Mouse (Mus musculus) liver, embryonic 11.5 days (tissue): ENCODE measurements at regions not wholly inside any gene's neighbourhood (a gene's known extent, or its start where the extent isn't known, plus 50 kb on each side); places are given as distances from the start of the nearest gene placed in this dataset.

Experiments used
- ATAC-seq: fragments of 200-750 bp; cut with Nextera tagmentation; replicated peaks from 2 replicates; pipeline ENCODE4 v1.8.0; 2017; ENCODE audit warnings: moderate number of reproducible peaks, mild to moderate bottlenecking, moderate TSS enrichment, moderate library complexity; ENCODE audit not compliant: low FRiP score
- DNase-seq: peaks from one replicate; pipeline ENCODE4 v3.0.0-alpha.2; 2017; ENCODE audit warnings: low spot score
- H3K27ac ChIP-seq: fragments of 300-500 bp; sonication (generic); 2 replicates; pipeline ENCODE4 v1.5.1; 2014; ENCODE audit warnings: mild to moderate bottlenecking, low read depth, low read length, control low read depth
- H3K27me3 ChIP-seq: fragments of 300-500 bp; sonication (generic); replicated peaks from 2 replicates; pipeline ENCODE4 v1.6.1; 2014; ENCODE audit warnings: low read length, mixed read lengths; ENCODE audit not compliant: control insufficient read depth, insufficient read depth
- H3K36me3 ChIP-seq: fragments of 300-500 bp; sonication (generic); 2 replicates; pipeline ENCODE4 v1.6.1; 2014; ENCODE audit warnings: mild to moderate bottlenecking, low read length, moderate library complexity, mixed read lengths; ENCODE audit not compliant: control insufficient read depth, insufficient read depth
- H3K4me1 ChIP-seq: fragments of 300-500 bp; sonication (generic); replicated peaks from 2 replicates; pipeline ENCODE4 v1.6.1; 2014; ENCODE audit warnings: low read length, mixed read lengths; ENCODE audit not compliant: control insufficient read depth, insufficient read depth
- H3K4me2 ChIP-seq: fragments of 300-500 bp; sonication (generic); 2 replicates; pipeline ENCODE4 v1.6.1; 2014; ENCODE audit warnings: mild to moderate bottlenecking, control low read depth, moderate library complexity
- H3K4me3 ChIP-seq: fragments of 300-500 bp; sonication (generic); 2 replicates; pipeline ENCODE4 v1.5.1; 2014; ENCODE audit warnings: low read depth, low read length, control low read depth
- H3K9ac ChIP-seq: fragments of 300-500 bp; sonication (generic); 2 replicates; pipeline ENCODE4 v1.6.1; 2014; ENCODE audit warnings: low read depth, low read length, control low read depth
- H3K9me3 ChIP-seq: fragments of 300-500 bp; sonication (generic); 2 replicates; pipeline ENCODE4 v1.6.1; 2016; ENCODE audit warnings: low read length, inconsistent platforms, mixed read lengths; ENCODE audit not compliant: control insufficient read depth
- WGBS: fragments of 180-500 bp; shearing (Covaris S2); extraction: QIAGEN DNeasy Blood & Tissue Kit; methylation state at CpG from one replicate; pipeline ENCODE4 v1.1.7; 2014; 5-methylcytosine and 5-hydroxymethylcytosine counted together

DNA sequence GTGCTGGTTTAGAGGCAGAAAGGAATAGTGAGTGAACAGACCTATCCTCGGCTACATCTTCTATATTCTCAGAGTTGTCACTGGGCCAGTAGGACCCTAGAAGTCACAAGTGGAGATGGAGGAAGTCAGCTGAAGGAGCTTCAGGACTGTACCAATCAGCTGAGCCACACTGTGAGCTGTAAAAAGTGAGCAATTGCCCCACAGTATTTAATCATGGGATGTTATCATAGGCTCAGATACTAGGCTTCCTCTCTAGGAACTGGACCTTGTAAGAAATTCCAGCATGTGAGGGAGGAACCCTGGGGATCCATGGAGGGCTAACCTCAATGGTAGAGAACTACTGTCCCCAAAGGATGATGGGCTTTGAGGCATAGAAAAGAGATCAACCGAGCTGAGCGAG, 78.2 kb upstream of the Maf start:
- Histone ChIP-seq H3K27me3 (no peaks in the 10 kb centered on the region), H3K4me1 (no peaks in the 10 kb centered on the region), H3K36me3 (no peaks in the 10 kb centered on the region), H3K27ac (no peak overlapping the region), H3K4me3 (no peak overlapping the region), H3K9ac (no peak overlapping the region), H3K9me3 (no peaks in the 10 kb centered on the region), H3K4me2 (no peak overlapping the region)
- 90% methylated on average over 3 of the region's 3 CpGs for WGBS
- ATAC-seq (no peak), DNase-seq (no peak)

GRCm38 (mm10) chr8:115783364-115783763, 75.8 kb upstream of the Maf start:
- Histone ChIP-seq H3K4me3 (no peak overlapping the region), H3K27ac (no peak overlapping the region), H3K4me1 (no peaks in the 10 kb centered on the region), H3K9ac (no peak overlapping the region), H3K9me3 (no peaks in the 10 kb centered on the region), H3K4me2 (no peak overlapping the region), H3K27me3 (no peaks in the 10 kb centered on the region), H3K36me3 (no peaks in the 10 kb centered on the region)
- ATAC-seq (no peak), DNase-seq (no peak)
- 87% methylated on average over 6 of the region's 6 CpGs for WGBS

DNA sequence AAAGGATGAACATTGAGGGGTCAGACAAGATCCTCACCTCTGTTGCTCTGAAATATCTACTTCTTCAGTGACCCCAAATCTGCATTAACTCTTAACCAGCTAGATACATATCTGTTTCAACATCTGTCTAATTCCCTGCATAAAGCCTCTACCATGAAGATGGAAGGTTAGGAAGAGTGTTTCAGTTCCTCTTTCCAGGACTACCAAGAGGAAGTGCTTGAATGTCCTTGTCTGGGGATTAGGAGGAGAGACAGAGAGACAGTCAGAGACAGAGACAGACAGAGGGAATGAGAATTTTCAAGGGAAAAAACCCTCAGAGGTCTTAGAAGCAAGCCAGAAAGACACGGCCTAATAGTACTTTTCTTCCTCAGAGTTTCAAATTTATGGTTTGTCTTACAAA, 70.8 kb upstream of the Maf start:
- no peak for DNase-seq
- 67% methylated on average over 1 of the region's 1 CpGs for WGBS
- Histone ChIP-seq H3K36me3 (no peaks in the 10 kb centered on the region), H3K4me2 (no peak overlapping the region), H3K9ac (no peak overlapping the region), H3K4me3 (no peak overlapping the region), H3K4me1 (no peaks in the 10 kb centered on the region), H3K27ac (no peak overlapping the region), H3K9me3 (no peaks in the 10 kb centered on the region), H3K27me3 (no peaks in the 10 kb centered on the region)
- no peak for ATAC-seq

DNA sequence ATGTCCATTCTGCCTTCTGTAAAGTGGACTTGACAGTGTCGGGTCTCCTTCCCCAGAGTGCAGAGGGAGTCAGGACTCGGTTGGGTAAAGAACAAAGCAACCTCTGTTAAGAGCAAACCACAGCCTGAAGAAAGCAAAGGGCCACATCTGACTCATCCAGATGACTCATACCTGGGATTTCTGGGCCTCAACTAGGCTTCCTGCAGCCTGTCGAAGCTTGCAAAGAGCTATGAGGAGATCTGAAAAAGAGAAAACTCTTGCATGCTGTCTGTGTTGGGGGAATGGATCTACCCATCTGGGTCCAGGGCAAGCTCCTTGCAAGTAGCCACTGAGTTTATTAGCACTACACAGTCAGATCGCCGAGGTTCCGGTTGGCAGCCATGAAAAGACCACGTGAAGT, 63.5 kb upstream of the Maf start:
- H3K4me1 ChIP-seq, result peaks cover 3% of the 10 kb centered on the region; the same call in 1 of the 2 replicates
- H3K9ac ChIP-seq, result no peak overlapping the region
- H3K9me3 ChIP-seq, result no peaks in the 10 kb centered on the region
- no peak overlapping the region for H3K4me3 ChIP-seq
- H3K36me3 ChIP-seq, result no peaks in the 10 kb centered on the region
- no peak for DNase-seq
- no peaks in the 10 kb centered on the region for H3K27me3 ChIP-seq
- WGBS, result 69% methylated on average over 7 of the region's 7 CpGs
- no peak for ATAC-seq
- no peak overlapping the region for H3K27ac ChIP-seq
- no peak overlapping the region for H3K4me2 ChIP-seq

GRCm38 (mm10) chr8:115768631-115769030, 61.0 kb upstream of the Maf start:
- Histone ChIP-seq H3K4me2 (no peak overlapping the region), H3K36me3 (no peaks in the 10 kb centered on the region), H3K27me3 (no peaks in the 10 kb centered on the region), H3K4me1 (peaks cover 3% of the 10 kb centered on the region; the same call in 1 of the 2 replicates), H3K27ac (no peak overlapping the region), H3K9me3 (no peaks in the 10 kb centered on the region), H3K9ac (no peak overlapping the region), H3K4me3 (no peak overlapping the region)
- ATAC-seq (no peak), DNase-seq (no peak)
- WGBS, result 90% methylated on average over 4 of the region's 4 CpGs

- DNase-seq (peak; percentile 35), ATAC-seq (no peak)
- Histone ChIP-seq H3K4me2 (no peak overlapping the region), H3K36me3 (no peaks in the 10 kb centered on the region), H3K27me3 (no peaks in the 10 kb centered on the region), H3K9ac (no peak overlapping the region), H3K27ac (no peak overlapping the region), H3K4me1 (peaks cover 3% of the 10 kb centered on the region; the same call in 1 of the 2 replicates), H3K4me3 (no peak overlapping the region), H3K9me3 (no peaks in the 10 kb centered on the region)
- 32% methylated on average over 9 of the region's 9 CpGs for WGBS
Observed at GRCm38 (mm10) chr8:115766218-115766898, 58.8 kb upstream of the Maf start.

DNA sequence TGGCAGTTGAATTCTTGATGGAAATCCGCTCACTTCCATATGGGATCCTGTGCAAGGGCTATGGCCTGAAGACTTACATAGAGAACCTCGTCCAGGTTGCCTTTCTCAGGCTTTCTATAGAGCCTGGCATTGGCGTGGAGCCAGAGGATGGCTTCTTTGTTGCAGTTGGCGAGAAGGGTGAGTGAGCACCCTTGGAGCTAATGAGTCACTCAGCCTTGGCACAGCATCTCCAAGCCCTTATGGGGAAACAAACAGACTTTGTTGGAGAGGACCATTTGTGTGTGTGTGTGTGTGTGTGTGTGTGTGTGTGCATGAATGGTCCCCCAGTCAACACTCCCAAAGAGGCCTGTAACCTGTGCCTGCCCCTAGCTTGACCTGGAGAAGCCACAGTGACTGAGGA, 57.0 kb upstream of the Maf start:
- DNase-seq, result no peak
- Histone ChIP-seq H3K4me1 (peaks cover 3% of the 10 kb centered on the region; the same call in 1 of the 2 replicates), H3K9ac (no peak overlapping the region), H3K4me3 (no peak overlapping the region), H3K27ac (no peak overlapping the region), H3K27me3 (no peaks in the 10 kb centered on the region), H3K36me3 (no peaks in the 10 kb centered on the region), H3K9me3 (no peaks in the 10 kb centered on the region), H3K4me2 (no peak overlapping the region)
- no peak for ATAC-seq
- WGBS, result 85% methylated on average over 4 of the region's 4 CpGs

GRCm38 (mm10) chr8:115758011-115758410, 50.4 kb upstream of the Maf start:
- H3K4me2 ChIP-seq, result no peak overlapping the region
- no peaks in the 10 kb centered on the region for H3K36me3 ChIP-seq
- H3K9ac ChIP-seq, result no peak overlapping the region
- H3K4me3 ChIP-seq, result no peak overlapping the region
- 0 out of 2 replicates have a peak, but pooled peaks cover 3% of the 10 kb centered on the region for H3K4me1 ChIP-seq
- no peaks in the 10 kb centered on the region for H3K27me3 ChIP-seq
- DNase-seq (no peak), ATAC-seq (no peak)
- no peaks in the 10 kb centered on the region for H3K9me3 ChIP-seq
- no peak overlapping the region for H3K27ac ChIP-seq
- 50% methylated on average over 1 of the region's 1 CpGs for WGBS
